Mouse (Mus musculus): ENCODE data around the gene Acox1. TPM values are rescaled to one million over a fixed set of nuclear protein-coding genes. Genes with fewer than 3 reads are reported as not detected.

Acox1 gene
- polyA plus RNA-seq, 1 experiment from 2014 or later: 304 TPM

- peak overlapping the region; percentile 84 for H3K4me3 ChIP-seq (ENCODE audit: low read depth, low read length)
- peak overlapping the region; percentile 91 for H3K4me2 ChIP-seq (ENCODE audit: low read depth, low read length)
- TF ChIP-seq EP300 (IDR thresholded peaks at IDR 0.05; ENCODE audit: low read depth): no peak
- no peak for TF ChIP-seq CTCF (IDR thresholded peaks at IDR 0.05; ENCODE audit: low read depth)
- peak overlapping the region; percentile 91 for H3K9ac ChIP-seq (replicated peaks)
- H3K27me3 ChIP-seq (ENCODE audit: insufficient read depth, low read length): no peaks in the 10 kb centered on the region
- DNase-seq (no peak), ATAC-seq (no peak)
- 68% methylated on average over 3 of the region's 3 CpGs for WGBS (ENCODE audit: insufficient replicate concordance)
- peak overlapping the region; percentile 97 for H3K27ac ChIP-seq (ENCODE audit: low read depth)
- peaks cover 27% of the 10 kb centered on the region for H3K4me1 ChIP-seq (ENCODE audit: insufficient read depth)
- H3K9me3 ChIP-seq (ENCODE audit: low read length): no peaks in the 10 kb centered on the region
- peaks cover 5% of the 10 kb centered on the region for H3K36me3 ChIP-seq (replicated peaks; ENCODE audit: insufficient read depth, low read length)
Observed at GRCm38 (mm10) chr11:116196336-116196735, 2.5 kb downstream of the Acox1 start.

- Histone ChIP-seq H3K4me1 (ENCODE audit: insufficient read depth) (peaks cover 22% of the 10 kb centered on the region), H3K4me2 (ENCODE audit: low read depth, low read length) (peak overlapping the region; percentile 91), H3K9ac (replicated peaks) (peak overlapping the region; percentile 60), H3K27ac (ENCODE audit: low read depth) (peak overlapping the region; percentile 97), H3K27me3 (ENCODE audit: insufficient read depth, low read length) (no peaks in the 10 kb centered on the region), H3K9me3 (ENCODE audit: low read length) (no peaks in the 10 kb centered on the region), H3K4me3 (ENCODE audit: low read depth, low read length) (peak overlapping the region; percentile 37), H3K36me3 (replicated peaks; ENCODE audit: insufficient read depth, low read length) (peaks cover 15% of the 10 kb centered on the region)
- peak; percentile 37 for ATAC-seq
- WGBS (ENCODE audit: insufficient replicate concordance): 12% methylated on average over 5 of the region's 5 CpGs
- peak; percentile 41 for DNase-seq
- peak; percentile 43; the same call in 1 of the 2 replicates for TF ChIP-seq CTCF (IDR thresholded peaks at IDR 0.05; ENCODE audit: low read depth)
- TF ChIP-seq EP300 (IDR thresholded peaks at IDR 0.05; ENCODE audit: low read depth): peak; percentile 85
Observed at GRCm38 (mm10) chr11:116195252-116195651, 3.6 kb downstream of the Acox1 start.

GRCm38 (mm10) chr11:116194619-116195018, 4.2 kb downstream of the Acox1 start:
- Histone ChIP-seq H3K27me3 (ENCODE audit: insufficient read depth, low read length) (no peaks in the 10 kb centered on the region), H3K4me1 (ENCODE audit: insufficient read depth) (peaks cover 20% of the 10 kb centered on the region), H3K27ac (ENCODE audit: low read depth) (peak overlapping the region; percentile 97), H3K9me3 (ENCODE audit: low read length) (no peaks in the 10 kb centered on the region), H3K36me3 (replicated peaks; ENCODE audit: insufficient read depth, low read length) (peaks cover 19% of the 10 kb centered on the region), H3K9ac (replicated peaks) (peak overlapping the region; percentile 60), H3K4me3 (ENCODE audit: low read depth, low read length) (peak overlapping the region; percentile 37), H3K4me2 (ENCODE audit: low read depth, low read length) (peak overlapping the region; percentile 91)
- DNase-seq: no peak
- no peak for TF ChIP-seq CTCF (IDR thresholded peaks at IDR 0.05; ENCODE audit: low read depth)
- TF ChIP-seq EP300 (IDR thresholded peaks at IDR 0.05; ENCODE audit: low read depth): no peak
- ATAC-seq: no peak
- WGBS (ENCODE audit: insufficient replicate concordance): 52% methylated on average over 8 of the region's 8 CpGs

GRCm38 (mm10) chr11:116187226-116187930, 11.5 kb downstream of the Acox1 start:
- WGBS (ENCODE audit: insufficient replicate concordance): 67% methylated on average over 11 of the region's 11 CpGs
- ATAC-seq (no peak), DNase-seq (no peak)
- H3K4me3 ChIP-seq (ENCODE audit: low read depth, low read length): no peak overlapping the region
- H3K4me1 ChIP-seq (ENCODE audit: insufficient read depth): peaks cover 6% of the 10 kb centered on the region; the same call in 1 of the 2 replicates
- no peak overlapping the region for H3K9ac ChIP-seq (replicated peaks)
- no peak overlapping the region for H3K27ac ChIP-seq (ENCODE audit: low read depth)
- H3K4me2 ChIP-seq (ENCODE audit: low read depth, low read length): no peak overlapping the region
- no peak for TF ChIP-seq EP300 (IDR thresholded peaks at IDR 0.05; ENCODE audit: low read depth)
- H3K9me3 ChIP-seq (ENCODE audit: low read length): no peaks in the 10 kb centered on the region
- H3K36me3 ChIP-seq (replicated peaks; ENCODE audit: insufficient read depth, low read length): peaks cover 68% of the 10 kb centered on the region
- H3K27me3 ChIP-seq (ENCODE audit: insufficient read depth, low read length): no peaks in the 10 kb centered on the region

- Histone ChIP-seq H3K4me3 (ENCODE audit: low read depth, low read length) (no peak overlapping the region), H3K4me1 (ENCODE audit: insufficient read depth) (peaks cover 6% of the 10 kb centered on the region; the same call in 1 of the 2 replicates), H3K36me3 (replicated peaks; ENCODE audit: insufficient read depth, low read length) (peaks cover 72% of the 10 kb centered on the region), H3K4me2 (ENCODE audit: low read depth, low read length) (no peak overlapping the region), H3K27me3 (ENCODE audit: insufficient read depth, low read length) (no peaks in the 10 kb centered on the region), H3K9ac (replicated peaks) (no peak overlapping the region), H3K27ac (ENCODE audit: low read depth) (no peak overlapping the region), H3K9me3 (ENCODE audit: low read length) (no peaks in the 10 kb centered on the region)
- DNase-seq (no peak), ATAC-seq (no peak)
- WGBS (ENCODE audit: insufficient replicate concordance): 93% methylated on average over 11 of the region's 11 CpGs
- no peak for TF ChIP-seq CTCF (IDR thresholded peaks at IDR 0.05; ENCODE audit: low read depth)
- no peak for TF ChIP-seq EP300 (IDR thresholded peaks at IDR 0.05; ENCODE audit: low read depth)
Observed at GRCm38 (mm10) chr11:116186360-116186759, 12.5 kb downstream of the Acox1 start.

GRCm38 (mm10) chr11:116185836-116186235, 13.0 kb downstream of the Acox1 start:
- H3K27me3 ChIP-seq (ENCODE audit: insufficient read depth, low read length): no peaks in the 10 kb centered on the region
- WGBS (ENCODE audit: insufficient replicate concordance): 86% methylated on average over 3 of the region's 3 CpGs

More at GRCm38 (mm10) chr11:116185836-116186235, 13.0 kb downstream of the Acox1 start:
- no peak overlapping the region for H3K4me3 ChIP-seq (ENCODE audit: low read depth, low read length)
- 0 out of 2 replicates have a peak, but pooled peaks cover 3% of the 10 kb centered on the region for H3K4me1 ChIP-seq (ENCODE audit: insufficient read depth)
- no peak for ATAC-seq
- H3K9ac ChIP-seq (replicated peaks): no peak overlapping the region
- H3K4me2 ChIP-seq (ENCODE audit: low read depth, low read length): no peak overlapping the region
- peaks cover 68% of the 10 kb centered on the region for H3K36me3 ChIP-seq (replicated peaks; ENCODE audit: insufficient read depth, low read length)
- DNase-seq: no peak
- TF ChIP-seq EP300 (IDR thresholded peaks at IDR 0.05; ENCODE audit: low read depth) (no peak), CTCF (IDR thresholded peaks at IDR 0.05; ENCODE audit: low read depth) (no peak)
- H3K9me3 ChIP-seq (ENCODE audit: low read length): no peaks in the 10 kb centered on the region
- no peak overlapping the region for H3K27ac ChIP-seq (ENCODE audit: low read depth)

Data from liver, postnatal 0 days (tissue).